Mouse (Mus musculus) liver, embryonic 14.5 days (tissue): ENCODE results near the gene Slc12a4.

Experiments used
- CTCF ChIP-seq: IDR thresholded peaks from 2 replicates; pipeline ENCODE4 v1.5.1; 2016; ENCODE audit warnings: antibody characterized with exemption, low read depth, control low read depth
- EP300 ChIP-seq: IDR thresholded peaks from 2 replicates; pipeline ENCODE4 v1.6.1; 2016; ENCODE audit warnings: antibody characterized with exemption, low read depth

- TF ChIP-seq CTCF = no peak
- no peak for TF ChIP-seq EP300
Measured at GRCm38 (mm10) chr8:105919390-105919789, 46.5 kb downstream of the Slc12a4 start.
